Mouse (Mus musculus): ENCODE measurements around the gene Dpy19l3. TPM values are rescaled to one million over a fixed set of nuclear protein-coding genes. Genes with fewer than 3 reads are reported as not detected.

Gene Dpy19l3
- polyA plus RNA-seq, 1 experiment from 2014 or later: 27.8 TPM

DNA sequence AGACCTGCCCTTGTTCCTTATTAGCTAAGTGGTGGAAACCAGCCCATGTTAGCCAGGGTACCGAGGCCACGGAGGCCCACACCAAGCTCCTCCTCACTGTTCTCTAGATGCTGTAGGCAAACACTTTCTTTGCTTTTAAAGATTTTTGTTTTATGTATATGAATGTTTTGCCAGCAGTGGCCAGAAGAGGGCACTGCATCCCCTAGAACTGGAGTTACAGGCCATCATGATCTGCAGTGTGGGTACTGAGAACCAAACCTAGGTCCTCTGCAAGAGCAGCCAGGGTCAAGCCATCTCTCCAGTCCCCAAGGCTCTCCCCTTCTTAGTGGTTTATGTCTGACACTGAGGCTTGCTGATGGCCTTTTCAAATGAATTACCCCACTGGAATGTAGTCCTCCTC lies 31.2 kb downstream of the Dpy19l3 start:
- no peak overlapping the region for H3K4me3 ChIP-seq
- 85% methylated on average over 2 of the region's 2 CpGs for WGBS
- no peaks in the 10 kb centered on the region for H3K27me3 ChIP-seq
- ATAC-seq (ENCODE audit: insufficient number of reproducible peaks, low FRiP score, low TSS enrichment, low read depth): no peak
- peaks cover 55% of the 10 kb centered on the region for H3K36me3 ChIP-seq
- no peak overlapping the region for H3K27ac ChIP-seq
- no peaks in the 10 kb centered on the region for H3K9me3 ChIP-seq
- H3K9ac ChIP-seq: no peak overlapping the region
- H3K4me1 ChIP-seq: no peaks in the 10 kb centered on the region
- H3K4me2 ChIP-seq: no peak overlapping the region

DNA sequence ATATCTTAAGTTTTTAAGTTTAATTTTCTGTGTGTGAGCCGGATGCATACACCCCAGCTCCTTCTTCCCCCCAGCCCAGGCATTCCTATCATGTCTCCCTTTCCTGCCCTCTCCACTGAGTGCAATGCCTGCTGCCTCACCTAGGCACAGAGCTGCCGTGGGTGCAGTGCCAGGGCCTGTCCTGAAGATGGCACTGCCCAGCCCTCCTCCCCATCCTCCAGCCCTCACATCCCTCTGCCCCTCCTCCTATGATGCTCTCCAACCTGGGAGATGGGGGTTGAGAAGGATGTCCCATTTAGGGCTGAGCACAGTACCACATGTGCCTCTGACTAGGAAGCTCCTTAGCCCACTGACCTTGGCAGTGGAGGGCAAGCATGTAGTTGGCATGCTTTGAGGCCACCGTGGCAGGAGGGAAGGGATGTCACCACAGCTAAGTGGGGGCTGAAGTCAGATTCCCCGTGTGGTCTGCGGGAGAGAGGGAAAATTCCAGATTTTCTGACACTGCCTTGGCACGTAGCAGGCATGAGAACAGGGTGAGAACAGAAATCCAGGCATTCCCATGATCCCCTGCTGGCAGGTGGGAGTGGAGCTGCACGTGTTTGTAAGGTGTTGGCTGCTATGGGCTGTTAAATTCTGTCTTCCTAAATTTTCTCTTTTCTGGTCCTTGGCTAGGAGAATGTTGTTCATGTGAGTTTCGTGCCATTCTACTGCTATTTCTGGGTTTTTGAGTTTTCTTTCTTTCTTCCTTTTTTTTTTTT lies 35.7 kb downstream of the Dpy19l3 start:
- H3K4me2 ChIP-seq: no peak overlapping the region
- no peaks in the 10 kb centered on the region for H3K9me3 ChIP-seq
- H3K4me1 ChIP-seq: no peaks in the 10 kb centered on the region
- peaks cover 54% of the 10 kb centered on the region for H3K36me3 ChIP-seq
- H3K27ac ChIP-seq: no peak overlapping the region
- ATAC-seq (ENCODE audit: insufficient number of reproducible peaks, low FRiP score, low TSS enrichment, low read depth): no peak
- no peak overlapping the region for H3K9ac ChIP-seq
- H3K4me3 ChIP-seq: no peak overlapping the region
- H3K27me3 ChIP-seq: no peaks in the 10 kb centered on the region
- WGBS: 87% methylated on average over 8 of the region's 8 CpGs

GRCm38 (mm10) chr7:35710366-35710765 lies 43.9 kb downstream of the Dpy19l3 start:
- H3K27me3 ChIP-seq: no peaks in the 10 kb centered on the region
- no peak overlapping the region for H3K9ac ChIP-seq
- ATAC-seq (ENCODE audit: insufficient number of reproducible peaks, low FRiP score, low TSS enrichment, low read depth): no peak
- H3K36me3 ChIP-seq: peaks cover 53% of the 10 kb centered on the region
- H3K4me3 ChIP-seq: no peak overlapping the region
- no peak overlapping the region for H3K27ac ChIP-seq
- H3K4me1 ChIP-seq: no peaks in the 10 kb centered on the region
- no peaks in the 10 kb centered on the region for H3K9me3 ChIP-seq
- no peak overlapping the region for H3K4me2 ChIP-seq
- WGBS: 79% methylated on average over 5 of the region's 5 CpGs

GRCm38 (mm10) chr7:35708101-35708500 lies 46.2 kb downstream of the Dpy19l3 start:
- Histone ChIP-seq H3K36me3 (peaks cover 45% of the 10 kb centered on the region), H3K4me2 (no peak overlapping the region), H3K27ac (no peak overlapping the region), H3K9ac (no peak overlapping the region), H3K4me3 (no peak overlapping the region), H3K4me1 (no peaks in the 10 kb centered on the region), H3K9me3 (no peaks in the 10 kb centered on the region), H3K27me3 (no peaks in the 10 kb centered on the region)
- ATAC-seq (ENCODE audit: insufficient number of reproducible peaks, low FRiP score, low TSS enrichment, low read depth): no peak
- WGBS: 79% methylated on average over 16 of the region's 16 CpGs

GRCm38 (mm10) chr7:35699005-35699404 lies 55.2 kb downstream of the Dpy19l3 start:
- Histone ChIP-seq H3K4me3 (no peak overlapping the region), H3K36me3 (peaks cover 26% of the 10 kb centered on the region), H3K27ac (no peak overlapping the region), H3K9me3 (no peaks in the 10 kb centered on the region), H3K4me1 (no peaks in the 10 kb centered on the region), H3K27me3 (no peaks in the 10 kb centered on the region), H3K4me2 (no peak overlapping the region), H3K9ac (no peak overlapping the region)
- WGBS: 90% methylated on average over 8 of the region's 8 CpGs
- ATAC-seq (ENCODE audit: insufficient number of reproducible peaks, low FRiP score, low TSS enrichment, low read depth): no peak

DNA sequence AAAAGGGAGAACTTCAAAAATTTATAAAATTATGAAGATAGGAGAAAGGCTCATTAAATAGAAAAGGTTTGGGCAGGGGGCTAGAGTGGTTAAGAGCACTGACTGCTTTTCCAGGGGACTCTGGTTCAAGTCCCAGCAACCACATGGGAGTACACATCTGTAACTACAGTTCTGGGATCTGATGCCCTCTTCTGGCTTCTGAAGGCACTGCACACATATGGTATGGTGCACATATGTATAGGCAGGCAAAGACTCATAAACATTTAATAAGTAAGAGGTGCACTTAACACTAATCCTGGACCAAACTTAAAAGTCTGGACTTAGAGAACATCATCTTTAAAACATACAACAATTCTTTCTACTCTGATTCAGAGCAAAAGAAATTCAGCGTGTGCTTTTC lies 56.2 kb downstream of the Dpy19l3 start:
- no peak overlapping the region for H3K4me3 ChIP-seq
- H3K9ac ChIP-seq: no peak overlapping the region
- H3K9me3 ChIP-seq: no peaks in the 10 kb centered on the region
- H3K36me3 ChIP-seq: peaks cover 19% of the 10 kb centered on the region
- no peak for ATAC-seq (ENCODE audit: insufficient number of reproducible peaks, low FRiP score, low TSS enrichment, low read depth)
- no peaks in the 10 kb centered on the region for H3K27me3 ChIP-seq
- WGBS: 91% methylated on average over 1 of the region's 1 CpGs
- H3K4me1 ChIP-seq: no peaks in the 10 kb centered on the region
- H3K4me2 ChIP-seq: no peak overlapping the region
- no peak overlapping the region for H3K27ac ChIP-seq

DNA sequence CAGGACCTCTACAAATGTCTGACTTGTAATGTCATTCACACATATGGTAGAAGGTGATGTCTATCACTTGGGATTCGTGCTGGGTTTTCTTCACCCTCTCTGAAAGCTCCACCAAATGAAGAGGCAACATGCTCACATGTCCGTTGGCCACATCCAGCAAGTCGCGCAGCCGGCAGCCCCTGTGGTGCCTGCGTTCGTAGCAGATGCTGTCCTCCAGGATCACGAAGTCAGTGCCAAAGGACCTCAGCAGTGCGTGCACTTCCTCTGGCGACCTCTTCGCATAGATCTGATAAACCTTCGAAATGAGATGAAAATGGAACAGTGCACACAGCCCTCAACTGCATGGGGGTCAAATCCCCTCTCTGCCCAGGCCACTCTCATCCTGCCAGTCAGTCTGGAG lies 61.6 kb downstream of the Dpy19l3 start:
- Histone ChIP-seq H3K4me2 (no peak overlapping the region), H3K36me3 (peaks cover 14% of the 10 kb centered on the region; the same call in 1 of the 2 replicates), H3K9ac (no peak overlapping the region), H3K4me1 (peaks cover 7% of the 10 kb centered on the region), H3K27me3 (no peaks in the 10 kb centered on the region), H3K27ac (no peak overlapping the region), H3K9me3 (no peaks in the 10 kb centered on the region), H3K4me3 (no peak overlapping the region)
- WGBS: 91% methylated on average over 12 of the region's 12 CpGs
- ATAC-seq (ENCODE audit: insufficient number of reproducible peaks, low FRiP score, low TSS enrichment, low read depth): no peak

DNA sequence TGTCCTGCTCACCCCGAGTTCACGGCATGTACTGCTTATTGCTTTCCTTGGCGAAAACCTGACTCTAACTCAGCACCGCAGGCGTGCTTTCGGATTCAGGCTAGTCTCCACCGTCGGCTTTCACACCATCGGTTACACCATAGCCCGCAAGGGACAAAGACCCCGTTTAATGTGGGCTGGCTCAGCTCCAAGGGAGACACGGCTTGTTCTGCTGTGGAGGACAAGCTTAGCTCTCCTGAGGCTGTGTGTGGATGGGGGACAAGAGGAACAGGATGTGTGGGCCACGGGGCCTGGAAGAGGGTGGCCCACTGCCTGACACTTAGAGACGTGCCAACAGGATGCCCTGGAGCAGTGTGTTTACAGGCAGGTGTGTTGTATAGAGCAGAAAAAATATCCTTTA lies 62.1 kb downstream of the Dpy19l3 start:
- Histone ChIP-seq H3K9ac (no peak overlapping the region), H3K27me3 (no peaks in the 10 kb centered on the region), H3K36me3 (peaks cover 14% of the 10 kb centered on the region; the same call in 1 of the 2 replicates), H3K9me3 (no peaks in the 10 kb centered on the region), H3K4me2 (no peak overlapping the region), H3K27ac (no peak overlapping the region), H3K4me1 (peaks cover 12% of the 10 kb centered on the region), H3K4me3 (no peak overlapping the region)
- no peak for ATAC-seq (ENCODE audit: insufficient number of reproducible peaks, low FRiP score, low TSS enrichment, low read depth)
- 67% methylated on average over 14 of the region's 14 CpGs for WGBS

- H3K9ac ChIP-seq: no peak overlapping the region
- H3K27me3 ChIP-seq: no peaks in the 10 kb centered on the region
- no peaks in the 10 kb centered on the region for H3K9me3 ChIP-seq
- H3K4me1 ChIP-seq: peaks cover 16% of the 10 kb centered on the region
- 56% methylated on average over 11 of the region's 11 CpGs for WGBS
- H3K36me3 ChIP-seq: peaks cover 14% of the 10 kb centered on the region; the same call in 1 of the 2 replicates
- ATAC-seq (ENCODE audit: insufficient number of reproducible peaks, low FRiP score, low TSS enrichment, low read depth): no peak
- no peak overlapping the region for H3K4me2 ChIP-seq
- no peak overlapping the region for H3K4me3 ChIP-seq
- no peak overlapping the region for H3K27ac ChIP-seq
These were observed 65.4 kb downstream of the Dpy19l3 start for GRCm38 (mm10) chr7:35688781-35689349.

- H3K36me3 ChIP-seq: peaks cover 14% of the 10 kb centered on the region; the same call in 1 of the 2 replicates
- H3K27ac ChIP-seq: 0 out of 2 replicates have a peak overlapping the region, but pooled peaks have one; percentile 24
- no peak overlapping the region for H3K4me3 ChIP-seq
- no peaks in the 10 kb centered on the region for H3K9me3 ChIP-seq
- H3K27me3 ChIP-seq: no peaks in the 10 kb centered on the region
- 49% methylated on average over 9 of the region's 9 CpGs for WGBS
- no peak for ATAC-seq (ENCODE audit: insufficient number of reproducible peaks, low FRiP score, low TSS enrichment, low read depth)
- H3K4me2 ChIP-seq: no peak overlapping the region
- H3K9ac ChIP-seq: no peak overlapping the region
- peaks cover 16% of the 10 kb centered on the region for H3K4me1 ChIP-seq
These were observed 66.0 kb downstream of the Dpy19l3 start for GRCm38 (mm10) chr7:35688276-35688675.

DNA sequence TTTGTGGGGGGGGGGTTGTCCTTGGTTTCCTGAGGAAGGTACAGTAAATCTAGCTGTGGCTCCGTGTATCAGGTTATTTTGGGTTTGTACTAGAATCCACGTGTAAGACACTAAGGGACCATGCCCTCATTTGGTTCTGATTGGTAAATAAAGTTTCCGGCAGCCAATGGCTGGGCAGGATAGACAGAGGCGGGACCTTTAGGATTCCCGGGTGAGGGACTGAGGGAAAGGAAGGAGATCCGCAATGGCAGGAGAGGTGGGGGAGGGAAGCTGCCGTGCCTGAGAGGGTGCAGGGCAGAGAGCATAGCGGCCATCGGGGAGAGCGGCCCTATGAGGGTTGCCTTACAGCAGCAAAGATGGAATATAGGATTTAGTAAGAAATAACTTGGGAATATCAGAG lies 67.0 kb downstream of the Dpy19l3 start:
- Histone ChIP-seq H3K36me3 (peaks cover 11% of the 10 kb centered on the region; the same call in 1 of the 2 replicates), H3K27ac (no peak overlapping the region), H3K27me3 (no peaks in the 10 kb centered on the region), H3K9me3 (no peaks in the 10 kb centered on the region), H3K4me2 (peak overlapping the region; percentile 29), H3K4me1 (peaks cover 16% of the 10 kb centered on the region), H3K9ac (no peak overlapping the region), H3K4me3 (no peak overlapping the region)
- 27% methylated on average over 10 of the region's 10 CpGs for WGBS
- no peak for ATAC-seq (ENCODE audit: insufficient number of reproducible peaks, low FRiP score, low TSS enrichment, low read depth)

DNA sequence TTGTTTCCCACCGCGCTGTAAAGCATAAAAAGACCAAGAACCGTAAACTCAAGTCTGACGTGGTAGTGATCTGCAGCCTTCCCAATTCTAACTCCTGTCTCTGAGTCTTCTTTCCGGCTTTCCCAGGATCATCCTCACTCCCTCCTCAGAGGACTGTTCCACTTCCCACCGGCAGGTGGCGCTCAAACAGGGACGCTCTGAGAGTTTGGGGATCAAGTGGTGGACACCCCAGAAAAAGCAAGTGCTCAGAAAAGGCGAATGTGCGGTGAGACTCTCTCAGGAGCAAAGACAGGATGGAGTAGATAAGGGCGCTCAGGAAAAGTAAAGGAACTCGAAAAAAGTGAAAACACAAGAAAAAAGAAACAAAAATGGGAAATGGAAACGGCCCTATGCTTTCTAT lies 67.5 kb downstream of the Dpy19l3 start:
- 27% methylated on average over 13 of the region's 13 CpGs for WGBS
- no peak overlapping the region for H3K27ac ChIP-seq
- no peaks in the 10 kb centered on the region for H3K27me3 ChIP-seq

More for the DNA sequence above, 67.5 kb downstream of the Dpy19l3 start:
- Histone ChIP-seq H3K9me3 (no peaks in the 10 kb centered on the region), H3K36me3 (peaks cover 11% of the 10 kb centered on the region; the same call in 1 of the 2 replicates), H3K4me2 (peak overlapping the region; percentile 29), H3K4me1 (peaks cover 16% of the 10 kb centered on the region), H3K4me3 (no peak overlapping the region), H3K9ac (no peak overlapping the region)
- no peak for ATAC-seq (ENCODE audit: insufficient number of reproducible peaks, low FRiP score, low TSS enrichment, low read depth)
